Mouse (Mus musculus) brain, embryonic 14.5 days (tissue): Measurements from ENCODE around the gene Zfhx3. TPM values are rescaled to one million over a fixed set of nuclear protein-coding genes. Genes with fewer than 3 reads are reported as not detected.

Experiments used
- DNase-seq: peaks from one replicate; pipeline ENCODE4 v3.0.0-alpha.2; 2011; ENCODE audit warnings: low read depth
- CTCF ChIP-seq: fragments of 200-500 bp; IDR thresholded peaks from 2 replicates; pipeline ENCODE4 v1.5.1; 2012; ENCODE audit warnings: inconsistent platforms, mild to moderate bottlenecking, moderate library complexity, borderline replicate concordance; ENCODE audit not compliant: insufficient read depth, insufficient read length; ENCODE audit errors: extremely low read depth
- POLR2A ChIP-seq: fragments of 200-500 bp; IDR thresholded peaks from 2 replicates; pipeline ENCODE4 v1.6.1; 2012; ENCODE audit warnings: mild to moderate bottlenecking, inconsistent platforms, borderline replicate concordance; ENCODE audit not compliant: poor library complexity, insufficient read depth, insufficient read length, severe bottlenecking; ENCODE audit errors: extremely low read depth
- polyA plus RNA-seq: library from polyadenylated mRNA; depleted of rRNA; stranded (reverse); fragments of >200 nt; gene quantifications from 2 replicates; pipeline ENCODE4 v1.2.3, GENCODE M21; 2012

Gene Zfhx3
- polyA plus RNA-seq, 1 experiment: 31.3 TPM

GRCm38 (mm10) chr8:108726541-108727241 is 784.2 kb downstream of the Zfhx3 start:
- peak; percentile 74 for DNase-seq
- no peak for TF ChIP-seq POLR2A
- TF ChIP-seq CTCF: no peak

- no peak for TF ChIP-seq POLR2A
- DNase-seq: no peak
Measured at GRCm38 (mm10) chr8:108729169-108729568, 786.7 kb downstream of the Zfhx3 start.

GRCm38 (mm10) chr8:108729667-108730329 is 787.4 kb downstream of the Zfhx3 start:
- TF ChIP-seq POLR2A: no peak
- TF ChIP-seq CTCF: no peak
- no peak for DNase-seq

- TF ChIP-seq POLR2A (no peak), CTCF (no peak)
- no peak for DNase-seq
Measured at GRCm38 (mm10) chr8:108730907-108731440, 788.5 kb downstream of the Zfhx3 start.

- TF ChIP-seq CTCF: no peak
- TF ChIP-seq POLR2A: no peak
- no peak for DNase-seq
Measured at GRCm38 (mm10) chr8:108732500-108732899, 790.1 kb downstream of the Zfhx3 start.

- no peak for DNase-seq
- no peak for TF ChIP-seq CTCF
- no peak for TF ChIP-seq POLR2A
Measured at GRCm38 (mm10) chr8:108733385-108733784, 790.9 kb downstream of the Zfhx3 start.

- DNase-seq: no peak
- TF ChIP-seq POLR2A: no peak
- TF ChIP-seq CTCF: no peak
Measured at GRCm38 (mm10) chr8:108736442-108736841, 794.0 kb downstream of the Zfhx3 start.

- no peak for DNase-seq
- no peak for TF ChIP-seq POLR2A
- TF ChIP-seq CTCF: no peak
Measured at GRCm38 (mm10) chr8:108738179-108738578, 795.7 kb downstream of the Zfhx3 start.

- DNase-seq: no peak
- no peak for TF ChIP-seq POLR2A
- TF ChIP-seq CTCF: no peak
Measured at GRCm38 (mm10) chr8:108739517-108739916, 797.1 kb downstream of the Zfhx3 start.

GRCm38 (mm10) chr8:108740443-108740842 is 798.0 kb downstream of the Zfhx3 start:
- DNase-seq: peak; percentile 76
- TF ChIP-seq POLR2A: no peak
- TF ChIP-seq CTCF: no peak

- DNase-seq: no peak
- TF ChIP-seq POLR2A: no peak
- TF ChIP-seq CTCF: no peak
Measured at GRCm38 (mm10) chr8:108741651-108742050, 799.2 kb downstream of the Zfhx3 start.

- DNase-seq: no peak
- TF ChIP-seq CTCF: no peak
- TF ChIP-seq POLR2A: no peak
Measured at GRCm38 (mm10) chr8:108742465-108742864, 800.0 kb downstream of the Zfhx3 start.
